Mouse (Mus musculus) C2C12 (cell line): ENCODE results near the gene Map4k4. TPM values are rescaled to one million over a fixed set of nuclear protein-coding genes. Genes with fewer than 3 reads are reported as not detected.

Source experiments
- H3K27me3 ChIP-seq: one replicate; pipeline ENCODE4 v1.6.1; 2011; ENCODE audit not compliant: control insufficient read depth, insufficient read depth, insufficient read length
- H3K36me3 ChIP-seq: one replicate; pipeline ENCODE4 v1.6.1; 2011; ENCODE audit not compliant: control insufficient read depth, insufficient read depth
- H3K4me3 ChIP-seq: one replicate; pipeline ENCODE4 v1.5.1; 2011; ENCODE audit warnings: mild to moderate bottlenecking, control low read depth; ENCODE audit not compliant: poor library complexity, insufficient read depth, severe bottlenecking
- H3K79me2 ChIP-seq: one replicate; pipeline ENCODE4 v1.6.1; 2011; ENCODE audit not compliant: control insufficient read depth, insufficient read depth
- H3K79me3 ChIP-seq: one replicate; pipeline ENCODE4 v1.6.1; 2011; ENCODE audit warnings: low read depth, control low read depth
- H3ac ChIP-seq: one replicate; pipeline ENCODE3; 2011; ENCODE audit warnings: low read depth; ENCODE audit not compliant: control insufficient read depth, insufficient read length
- CEBPB ChIP-seq: IDR thresholded peaks from one replicate; pipeline ENCODE4 v1.6.1; 2011; ENCODE audit warnings: low read depth, mild to moderate bottlenecking, control low read depth, moderate library complexity
- CTCF ChIP-seq: IDR thresholded peaks from one replicate; pipeline ENCODE4 v1.5.1; 2011; ENCODE audit not compliant: control insufficient read depth, insufficient read depth, insufficient read length
- FOSL1 ChIP-seq: IDR thresholded peaks from one replicate; pipeline ENCODE4 v1.8.0; 2011; ENCODE audit warnings: mild to moderate bottlenecking, low read length; ENCODE audit not compliant: poor library complexity, insufficient read depth, severe bottlenecking
- MAX ChIP-seq: IDR thresholded peaks from one replicate; pipeline ENCODE4 v1.6.1; 2011; ENCODE audit warnings: mild to moderate bottlenecking, control low read depth
- MYOD1 ChIP-seq: IDR thresholded peaks from one replicate; pipeline ENCODE4 v1.6.1; 2011; ENCODE audit warnings: low read depth; ENCODE audit not compliant: control insufficient read depth, insufficient read length
- MYOG ChIP-seq: IDR thresholded peaks from one replicate; pipeline ENCODE4 v1.6.1; 2011; ENCODE audit not compliant: control insufficient read depth, insufficient read length; ENCODE audit errors: extremely low read depth
- USF1 ChIP-seq: IDR thresholded peaks from one replicate; pipeline ENCODE4 v1.6.1; 2011; ENCODE audit warnings: low read depth, mild to moderate bottlenecking, control low read depth, moderate library complexity
- polyA plus RNA-seq: library from polyadenylated mRNA; unstranded; fragments of >200 nt; fragmentation: generic; extraction: Trizol; gene quantifications from one replicate; pipeline ENCODE4 v1.2.1, GENCODE M21; 2012; ENCODE audit warnings: missing spikeins

Map4k4 gene
- polyA plus RNA-seq, 1 experiment: 141 TPM

GRCm38 (mm10) chr1:40023206-40023605 lies 122.5 kb downstream of the Map4k4 start:
- H3K4me3 ChIP-seq: no peak overlapping the region
- no peak for TF ChIP-seq MYOD1
- TF ChIP-seq FOSL1: no peak
- TF ChIP-seq MYOG: no peak
- TF ChIP-seq MAX: no peak
- no peak for TF ChIP-seq CTCF
- TF ChIP-seq CEBPB: no peak
- TF ChIP-seq USF1: no peak
- H3K27me3 ChIP-seq: no peaks in the 10 kb centered on the region
- H3K79me3 ChIP-seq: peaks cover 1% of the 10 kb centered on the region
- peaks cover 90% of the 10 kb centered on the region for H3K36me3 ChIP-seq
- H3K79me2 ChIP-seq: no peaks in the 10 kb centered on the region
- no peak overlapping the region for H3ac ChIP-seq

DNA sequence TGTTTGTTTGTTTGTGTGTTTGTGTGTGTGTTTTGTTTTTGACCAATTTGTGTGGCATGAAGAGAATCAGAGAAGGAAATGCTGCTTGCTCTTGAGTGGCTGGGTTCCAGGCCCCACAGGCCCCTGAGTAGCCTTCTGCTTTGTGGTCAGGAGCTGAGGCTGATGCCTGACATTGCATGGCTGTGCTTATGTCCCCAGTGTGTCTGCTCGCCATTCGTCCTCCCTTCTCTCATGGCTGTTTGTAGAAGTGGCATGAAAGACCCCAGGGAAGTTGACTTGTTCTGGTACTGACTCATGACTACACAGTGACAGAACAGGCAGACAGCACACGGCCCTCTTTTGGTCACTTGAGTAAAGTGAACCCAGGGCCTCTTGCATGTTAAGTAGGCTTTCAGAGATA lies 123.0 kb downstream of the Map4k4 start:
- H3K36me3 ChIP-seq: peaks cover 88% of the 10 kb centered on the region
- no peaks in the 10 kb centered on the region for H3K27me3 ChIP-seq
- no peak overlapping the region for H3ac ChIP-seq
- H3K79me3 ChIP-seq: peaks cover 1% of the 10 kb centered on the region
- no peak for TF ChIP-seq CEBPB
- no peak for TF ChIP-seq MYOG
- TF ChIP-seq CTCF: no peak
- no peak for TF ChIP-seq USF1
- TF ChIP-seq MAX: no peak
- TF ChIP-seq MYOD1: no peak
- no peak for TF ChIP-seq FOSL1
- H3K4me3 ChIP-seq: no peak overlapping the region
- no peaks in the 10 kb centered on the region for H3K79me2 ChIP-seq

DNA sequence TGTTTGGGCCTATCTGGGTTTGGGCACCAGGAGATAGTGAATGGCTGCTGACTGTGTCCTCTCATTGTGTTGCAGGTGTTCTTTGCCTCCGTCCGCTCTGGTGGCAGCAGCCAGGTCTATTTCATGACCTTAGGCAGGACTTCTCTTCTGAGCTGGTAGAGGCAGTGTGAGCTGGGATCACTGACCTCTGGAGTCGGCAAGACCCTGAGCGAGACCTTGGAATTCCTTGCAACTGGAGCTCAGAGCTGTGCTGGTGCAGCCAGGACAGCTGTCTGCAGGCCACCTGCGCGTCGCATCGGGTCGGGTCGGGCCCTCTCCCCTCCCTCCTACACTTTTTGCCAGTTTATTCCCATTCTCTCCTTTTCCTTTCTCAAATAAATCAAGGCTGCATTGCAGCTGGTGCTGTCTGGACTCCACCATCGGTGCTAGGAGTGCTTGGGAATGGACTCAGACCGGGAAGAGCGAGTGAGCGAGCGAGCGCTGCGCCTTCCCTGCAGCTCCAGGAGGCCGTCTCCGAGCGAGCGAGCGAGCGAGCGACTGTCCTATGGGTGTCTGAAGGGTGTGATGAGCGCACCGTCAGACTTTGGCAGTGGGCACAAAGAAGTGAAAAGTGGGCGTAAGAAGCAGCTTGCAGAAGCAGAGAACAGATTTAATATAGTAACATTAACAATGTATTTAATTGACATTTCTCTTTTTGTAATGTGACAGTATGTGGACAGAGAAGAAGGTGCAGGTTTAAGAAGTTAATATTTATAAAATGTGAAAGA lies 124.0 kb downstream of the Map4k4 start:
- Histone ChIP-seq H3K79me2 (no peaks in the 10 kb centered on the region), H3K4me3 (no peak overlapping the region), H3K27me3 (no peaks in the 10 kb centered on the region), H3ac (no peak overlapping the region), H3K79me3 (peaks cover 1% of the 10 kb centered on the region), H3K36me3 (peaks cover 78% of the 10 kb centered on the region)
- TF ChIP-seq MYOD1 (no peak), USF1 (no peak), FOSL1 (no peak), CEBPB (no peak), CTCF (no peak)

GRCm38 (mm10) chr1:40025416-40025815 lies 124.7 kb downstream of the Map4k4 start:
- Histone ChIP-seq H3K79me2 (no peaks in the 10 kb centered on the region), H3ac (no peak overlapping the region), H3K4me3 (no peak overlapping the region), H3K36me3 (peaks cover 71% of the 10 kb centered on the region), H3K79me3 (peaks cover under 1% of the 10 kb centered on the region), H3K27me3 (no peaks in the 10 kb centered on the region)
- TF ChIP-seq MYOD1 (no peak), FOSL1 (no peak), MYOG (no peak), USF1 (no peak), CTCF (no peak), CEBPB (no peak), MAX (no peak)

- H3K27me3 ChIP-seq: no peaks in the 10 kb centered on the region
- TF ChIP-seq MYOD1 (no peak), MYOG (no peak), CEBPB (no peak), FOSL1 (no peak), MAX (no peak), USF1 (no peak), CTCF (no peak)
- peaks cover 59% of the 10 kb centered on the region for H3K36me3 ChIP-seq
- H3K79me3 ChIP-seq: no peaks in the 10 kb centered on the region
- no peak overlapping the region for H3ac ChIP-seq
- no peak overlapping the region for H3K4me3 ChIP-seq
- H3K79me2 ChIP-seq: no peaks in the 10 kb centered on the region
Observed at GRCm38 (mm10) chr1:40027116-40027620, 126.5 kb downstream of the Map4k4 start.
